Mouse (Mus musculus): ENCODE results near the gene Tnfsf11.

DNA sequence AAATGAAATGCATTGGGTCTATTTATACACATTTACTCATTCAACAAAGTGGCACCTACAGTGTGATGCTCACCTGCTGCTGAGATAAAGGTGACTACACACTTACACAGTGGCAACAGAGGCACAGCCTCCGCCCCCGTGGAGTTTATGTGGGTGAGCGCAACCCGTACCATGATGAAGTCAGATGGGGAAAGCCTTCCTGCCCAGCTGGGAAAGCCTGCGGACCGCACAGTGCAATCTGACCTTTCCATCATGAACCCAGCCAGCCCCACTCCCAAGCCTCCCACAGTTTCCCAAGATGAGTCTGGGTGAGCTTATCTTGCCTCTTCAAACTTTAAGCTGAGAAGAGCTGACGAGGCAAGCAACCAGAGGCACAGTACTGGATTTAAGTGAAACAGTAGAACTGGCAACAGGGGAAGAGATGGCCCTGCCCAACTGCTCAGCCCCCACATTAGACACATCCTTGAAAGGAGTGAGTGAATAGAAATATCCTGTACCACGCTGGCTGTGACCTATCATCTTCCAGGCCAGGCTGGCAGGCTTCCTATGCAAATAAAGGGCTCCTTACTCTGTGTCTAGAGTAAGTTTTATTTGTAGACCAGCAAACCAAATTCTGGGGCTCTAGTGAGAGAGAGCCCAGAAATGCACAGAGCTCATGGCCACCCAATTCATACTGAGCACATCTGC lies 22.1 kb upstream of the Tnfsf11 start:
- TF ChIP-seq USF1 (IDR thresholded peaks at IDR 0.05; ENCODE audit: low read depth) (no peak), CEBPB (IDR thresholded peaks at IDR 0.05; ENCODE audit: insufficient read depth, poor library complexity, severe bottlenecking) (no peak), MYOD1 (IDR thresholded peaks at IDR 0.05; ENCODE audit: control insufficient read depth in 1 of 3, insufficient read length in 2 of 3, low read depth in 2 of 3) (peak in 1 of 3 experiments; percentile 65), MAX (IDR thresholded peaks at IDR 0.05; ENCODE audit: low read depth) (no peak), TCF12 (IDR thresholded peaks at IDR 0.05; ENCODE audit: insufficient read depth, poor library complexity, severe bottlenecking) (no peak), SRF (IDR thresholded peaks at IDR 0.05; ENCODE audit: control insufficient read depth, insufficient read length, low read depth) (no peak), POLR2A (IDR thresholded peaks at IDR 0.05; ENCODE audit: insufficient read length, low read depth) (no peak)

Data from myocyte (in vitro differentiated cells).